Mouse (Mus musculus): ENCODE measurements around the gene Abcg1. TPM values are rescaled to one million over a fixed set of nuclear protein-coding genes. Genes with fewer than 3 reads are reported as not detected.
A peak's percentile ranks its signal among the peaks of the same experiment; 100 is the strongest.

The Abcg1 gene
- total RNA-seq, 2 experiments from 2014 or later: 69.6 to 73.1 TPM

DNA sequence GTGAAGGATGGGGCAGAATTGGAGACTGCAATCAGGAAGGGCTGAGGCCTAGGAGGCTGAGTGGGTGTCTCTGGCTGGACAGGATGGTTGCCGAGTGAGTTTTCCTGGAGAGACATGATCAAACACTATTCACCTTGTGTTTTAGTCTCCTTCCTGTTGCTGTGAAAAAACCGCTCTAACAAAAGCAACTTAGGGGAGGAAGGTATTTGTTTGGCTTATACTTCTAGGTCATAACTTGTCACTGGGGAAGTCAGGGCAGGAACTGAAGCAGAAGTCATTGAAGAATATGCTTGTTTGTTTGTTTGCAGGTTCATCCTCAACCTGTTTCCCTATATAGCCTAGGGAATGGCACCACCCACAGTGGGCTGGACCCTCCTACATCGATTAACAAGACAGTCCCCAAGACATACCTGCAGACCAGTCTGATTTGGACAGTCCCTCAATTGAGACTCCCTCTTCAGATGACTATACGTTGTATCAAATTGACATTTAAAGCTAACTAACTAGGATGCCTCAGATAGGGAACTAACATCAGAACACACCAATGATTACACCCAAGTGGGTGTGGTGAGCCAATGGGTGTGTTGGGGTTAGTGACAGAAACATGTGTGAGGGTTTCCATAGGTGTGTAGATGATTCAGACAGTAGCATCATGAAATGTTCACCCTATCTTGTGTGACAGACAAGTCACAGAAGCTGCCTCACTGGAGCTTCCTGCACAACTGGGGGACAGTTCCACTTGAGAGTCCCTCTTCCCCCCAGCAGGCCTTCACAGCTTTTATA is 25.0 kb downstream of the Abcg1 start:
- no peak for DNase-seq

DNA sequence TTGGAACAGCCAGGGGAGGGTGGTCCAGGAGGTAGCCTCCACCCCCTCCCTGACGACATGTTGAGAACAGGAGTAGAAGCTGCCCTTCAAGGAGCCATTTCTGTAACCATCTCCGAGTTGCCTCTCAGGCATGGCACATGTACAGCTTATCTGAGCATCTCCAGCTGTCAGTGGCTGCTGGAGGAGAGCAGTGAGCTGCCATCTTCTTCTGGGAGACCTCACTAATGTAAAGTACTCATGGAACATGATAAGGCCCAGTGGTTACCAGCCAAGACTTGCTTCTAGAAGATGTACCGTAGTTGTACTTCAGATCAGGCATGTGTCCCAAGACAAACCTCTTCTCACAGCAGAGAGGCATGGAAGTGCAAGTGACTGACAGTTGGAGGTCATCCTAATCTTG is 28.0 kb downstream of the Abcg1 start:
- DNase-seq: no peak

DNA sequence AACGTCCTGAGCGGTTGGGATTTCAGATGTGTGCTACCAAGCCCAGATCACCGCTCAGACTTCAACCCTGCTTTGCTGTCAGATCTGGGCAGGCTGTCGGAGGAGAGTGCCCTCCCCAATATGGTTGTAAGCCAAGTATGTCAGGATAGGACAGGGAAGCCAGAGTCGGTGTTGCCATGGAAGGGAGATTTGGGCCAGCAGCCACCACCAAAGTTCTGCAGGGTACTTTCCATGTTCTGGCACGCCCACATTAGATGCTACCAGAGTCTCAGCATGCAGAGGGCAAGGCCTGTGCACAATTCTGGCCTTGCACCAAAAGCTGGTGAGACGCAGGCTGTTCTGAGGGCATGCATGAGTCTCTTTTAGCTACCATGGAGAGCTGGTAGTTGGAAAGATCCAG is 28.7 kb downstream of the Abcg1 start:
- peak; percentile 43 to 48 for DNase-seq

DNA sequence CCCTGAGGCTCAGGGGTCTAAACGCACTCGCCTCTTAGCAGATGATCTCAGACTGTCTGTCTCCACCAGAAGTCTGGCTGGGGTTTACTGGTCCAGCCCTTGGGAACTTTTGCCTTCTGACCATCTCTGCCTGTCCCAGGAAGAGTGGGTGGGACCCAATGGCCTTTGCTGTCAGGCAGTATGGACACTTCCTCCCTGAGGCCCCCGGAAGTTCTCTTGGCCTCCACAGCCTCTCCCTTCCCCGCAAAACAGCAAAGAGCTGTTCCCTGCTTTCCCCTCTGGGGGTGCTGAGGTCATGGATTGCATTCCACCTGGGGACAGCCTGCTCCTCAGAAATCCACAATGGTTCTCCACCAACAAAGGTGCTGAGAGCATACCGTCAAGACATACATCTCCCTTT is 31.2 kb downstream of the Abcg1 start:
- no peak for DNase-seq

DNA sequence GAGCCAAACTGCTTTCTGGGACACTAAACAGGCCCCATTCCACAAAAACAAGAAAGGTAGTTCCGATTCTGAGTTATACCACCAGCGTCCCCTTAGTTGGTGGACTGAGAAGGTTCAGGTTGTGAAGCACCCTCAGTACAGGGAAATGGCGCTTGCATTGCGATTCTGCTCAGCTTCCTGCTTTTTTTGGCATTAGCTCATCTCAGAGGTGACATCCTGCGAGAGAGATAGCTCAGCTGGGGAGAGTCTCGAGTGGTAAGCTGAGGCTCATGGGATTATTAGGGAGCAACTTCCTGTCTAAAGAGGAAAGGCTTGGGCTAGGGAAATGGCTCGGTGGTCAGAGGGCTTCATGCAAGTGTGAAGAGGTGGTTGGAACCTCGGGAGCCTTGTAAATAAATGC is 32.4 kb downstream of the Abcg1 start:
- DNase-seq: no peak

DNA sequence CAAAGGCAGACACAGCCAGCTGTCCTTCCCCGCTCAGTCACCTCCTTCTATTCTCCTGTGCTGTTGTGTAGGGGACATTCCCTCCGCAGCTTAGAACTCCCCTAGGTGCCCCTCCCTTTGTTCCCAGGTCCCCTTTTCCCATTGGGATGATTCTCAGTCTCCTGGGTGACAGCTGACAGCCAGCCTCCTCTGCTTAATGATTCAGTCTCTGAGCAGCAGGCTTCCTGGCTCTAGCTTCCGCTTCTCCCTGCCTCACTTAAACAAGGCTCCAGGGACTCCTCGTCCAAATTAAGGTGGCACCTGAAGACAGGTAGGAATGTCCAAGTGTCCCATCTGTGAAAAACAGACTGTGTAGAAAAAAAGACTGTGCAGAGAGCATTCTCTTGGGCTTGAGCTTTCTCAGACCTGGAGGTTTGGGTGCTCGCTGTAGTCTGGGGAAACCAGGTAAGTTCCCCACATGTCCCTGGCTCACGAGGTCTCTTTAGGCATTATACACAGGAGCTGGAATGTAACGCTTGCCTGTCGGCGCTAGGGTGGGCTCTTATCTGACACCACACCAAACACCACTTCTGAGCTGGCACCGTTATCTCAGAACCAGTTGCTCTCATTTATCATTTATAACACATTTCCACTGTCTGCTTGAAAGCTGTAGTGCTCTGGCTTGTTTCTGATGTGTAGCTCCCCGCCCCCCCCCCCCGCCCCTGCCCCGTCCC is 33.7 kb downstream of the Abcg1 start:
- peak in 1 of 2 experiments; percentile 33 for DNase-seq

DNA sequence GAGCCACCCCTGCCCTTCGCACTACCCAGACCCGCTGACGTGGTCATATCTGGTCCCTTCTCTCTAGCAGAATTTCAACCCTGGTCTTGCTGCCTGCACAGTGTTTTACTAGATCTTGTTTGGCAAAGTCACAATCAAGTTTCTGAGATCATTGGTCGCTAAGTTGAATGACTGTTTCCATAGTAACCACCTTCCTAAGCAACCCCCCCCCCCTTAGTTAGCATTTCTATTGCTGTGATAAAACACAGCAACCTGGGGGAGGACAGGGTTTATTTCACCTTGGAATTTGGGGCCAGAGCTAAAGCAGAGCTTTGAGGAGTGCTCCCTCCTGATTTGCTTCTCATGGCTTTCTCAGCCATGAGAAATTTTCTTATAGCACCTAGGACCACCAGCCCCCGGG is 37.3 kb downstream of the Abcg1 start:
- no peak for DNase-seq

DNA sequence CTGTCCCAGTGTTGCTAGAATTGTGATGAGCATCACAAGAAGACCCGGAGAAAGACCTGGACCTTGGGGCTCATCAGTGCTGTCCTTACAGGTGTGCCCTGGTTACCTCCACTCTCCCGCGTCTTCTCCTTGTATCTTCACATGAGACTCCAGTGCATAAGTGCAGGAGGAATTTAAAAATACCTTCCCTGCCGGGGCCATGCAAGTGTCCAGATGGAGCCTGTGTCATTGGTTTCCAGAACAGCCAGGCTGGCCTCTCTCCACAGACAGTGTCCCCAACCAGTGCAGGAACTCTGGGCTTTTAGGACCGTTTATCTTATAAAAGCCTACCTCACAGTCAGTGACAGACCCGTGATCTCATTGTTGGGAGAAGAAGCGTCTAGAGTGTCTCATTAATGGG is 38.1 kb downstream of the Abcg1 start:
- no peak for DNase-seq

DNA sequence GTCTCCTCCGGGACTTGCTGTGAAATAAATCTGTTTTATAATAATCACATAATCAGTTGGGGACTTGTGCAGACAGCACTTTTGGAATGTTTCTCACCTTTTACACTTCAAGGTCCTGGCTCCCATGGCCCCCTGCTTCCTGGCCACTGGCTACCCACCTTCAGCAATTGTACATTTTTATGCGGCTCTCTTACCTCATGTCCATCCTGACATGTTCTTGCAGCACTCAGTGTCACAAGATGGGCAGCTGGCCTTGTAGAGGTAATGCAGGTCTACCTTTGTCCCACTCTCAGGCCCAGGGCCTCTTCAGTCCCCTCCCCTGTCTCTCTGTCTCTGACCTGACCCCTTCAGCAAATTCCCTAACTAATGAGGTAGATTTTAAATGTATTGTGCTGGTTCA is 39.4 kb downstream of the Abcg1 start:
- DNase-seq: no peak

DNA sequence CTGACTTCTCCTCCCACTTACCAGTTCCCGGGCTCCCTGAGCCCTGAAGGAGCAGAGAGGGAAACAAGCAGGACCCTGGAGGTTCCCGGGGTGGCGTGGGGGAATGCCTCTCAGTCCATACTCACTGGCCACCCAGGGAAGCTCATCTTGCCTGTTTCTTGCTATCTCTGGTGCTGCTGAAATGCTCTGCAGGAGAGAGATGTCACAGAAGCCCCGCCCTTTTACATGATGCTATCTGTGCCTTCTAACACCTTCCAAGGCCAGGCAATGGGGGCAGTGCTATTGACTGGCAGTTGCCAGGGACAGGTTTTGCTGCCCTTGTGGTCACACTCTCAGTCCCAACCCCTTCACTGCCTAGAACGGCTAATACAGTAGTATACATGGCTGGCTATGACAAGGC is 41.3 kb downstream of the Abcg1 start:
- no peak for DNase-seq

DNA sequence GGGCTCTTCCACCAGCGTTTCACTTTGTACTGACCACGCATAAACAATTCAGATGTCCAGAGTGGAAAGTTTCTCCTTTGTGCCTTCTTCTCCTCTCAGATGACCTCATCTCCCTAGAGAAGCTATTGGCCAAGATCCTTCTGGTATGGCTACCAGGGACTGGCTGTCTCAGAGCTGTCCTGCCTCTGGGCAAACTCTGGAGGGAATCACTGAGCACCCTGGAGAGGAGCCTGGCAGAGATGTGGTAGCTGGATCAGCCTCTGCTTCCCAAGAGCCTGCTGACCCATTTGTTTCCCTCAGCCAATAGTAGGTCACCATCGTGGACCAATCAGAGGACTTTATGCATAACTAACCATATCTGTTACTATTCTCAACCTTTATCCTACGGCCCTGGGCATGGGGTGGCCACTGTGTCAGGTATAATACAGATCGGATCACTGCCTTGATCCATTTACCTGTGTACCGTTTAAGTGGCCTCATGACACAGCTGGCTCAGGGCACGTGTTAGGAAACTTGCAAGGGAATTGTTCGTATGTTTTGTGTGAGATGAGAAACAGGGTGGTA is 45.6 kb downstream of the Abcg1 start:
- no peak for DNase-seq

DNA sequence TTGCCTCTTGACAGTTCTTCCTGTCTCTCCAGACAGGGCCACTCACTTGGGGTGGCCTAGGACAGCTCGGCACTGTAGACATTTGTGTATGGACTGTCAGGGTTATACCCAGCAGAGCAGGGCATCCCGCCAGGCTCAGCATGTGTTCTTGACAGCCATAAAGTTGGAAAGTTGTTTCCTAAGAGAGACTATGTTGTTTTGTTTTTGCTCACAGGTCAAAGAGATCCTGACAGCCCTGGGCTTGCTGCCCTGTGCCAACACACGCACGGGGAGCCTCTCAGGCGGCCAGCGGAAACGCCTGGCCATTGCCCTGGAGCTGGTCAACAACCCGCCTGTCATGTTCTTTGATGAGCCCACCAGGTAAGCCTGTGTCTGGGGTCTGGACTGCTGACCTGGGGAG is 46.3 kb downstream of the Abcg1 start:
- DNase-seq: no peak

DNA sequence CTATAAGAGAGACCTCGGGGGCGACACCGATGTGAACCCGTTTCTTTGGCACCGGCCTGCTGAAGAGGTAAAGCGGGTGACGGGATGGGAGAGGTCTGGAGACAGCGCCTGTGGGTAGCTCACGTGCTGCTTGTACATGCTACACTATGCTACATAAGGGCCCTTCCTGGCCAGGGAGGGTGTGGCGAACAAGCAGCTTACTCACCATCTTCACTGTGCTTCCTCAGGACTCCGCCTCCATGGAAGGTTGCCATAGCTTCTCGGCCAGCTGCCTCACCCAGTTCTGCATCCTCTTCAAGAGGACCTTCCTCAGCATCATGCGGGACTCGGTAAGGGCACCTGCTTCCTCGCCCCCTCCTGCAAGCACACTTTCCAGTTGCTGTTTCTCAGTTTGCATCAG is 50.9 kb downstream of the Abcg1 start:
- no peak for DNase-seq

DNA sequence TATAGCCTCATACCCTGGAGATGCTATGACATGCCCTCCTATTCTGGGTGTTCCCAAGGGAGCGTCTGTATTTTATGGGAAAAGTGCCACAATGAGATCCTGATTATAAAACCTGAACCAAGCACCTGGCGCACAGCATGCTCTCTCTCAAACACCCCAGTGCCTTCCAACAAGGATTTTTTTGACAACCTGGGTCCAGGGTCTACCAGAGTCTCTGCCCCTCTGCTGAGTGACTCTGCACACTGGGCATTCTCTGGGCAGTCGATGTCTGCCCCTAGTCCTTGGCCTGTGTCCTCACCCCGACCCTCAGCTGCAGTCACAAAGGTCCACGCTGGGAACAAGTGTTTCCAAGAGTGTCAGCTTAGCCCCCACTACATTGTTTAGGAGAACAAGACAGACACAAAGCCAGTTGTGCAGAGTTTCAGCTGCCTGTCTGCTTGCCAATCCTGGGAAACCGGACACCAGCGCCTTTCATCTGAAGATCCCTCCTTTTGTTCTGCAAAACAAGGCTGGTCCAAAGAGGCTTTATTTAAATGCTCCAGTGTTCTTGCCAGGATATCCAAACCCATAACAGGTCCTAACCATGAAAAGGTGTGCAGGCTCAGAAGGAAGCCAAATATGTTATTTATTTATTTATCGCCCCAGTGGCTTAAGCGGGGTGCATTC is 55.8 kb downstream of the Abcg1 start:
- DNase-seq: no peak

DNA sequence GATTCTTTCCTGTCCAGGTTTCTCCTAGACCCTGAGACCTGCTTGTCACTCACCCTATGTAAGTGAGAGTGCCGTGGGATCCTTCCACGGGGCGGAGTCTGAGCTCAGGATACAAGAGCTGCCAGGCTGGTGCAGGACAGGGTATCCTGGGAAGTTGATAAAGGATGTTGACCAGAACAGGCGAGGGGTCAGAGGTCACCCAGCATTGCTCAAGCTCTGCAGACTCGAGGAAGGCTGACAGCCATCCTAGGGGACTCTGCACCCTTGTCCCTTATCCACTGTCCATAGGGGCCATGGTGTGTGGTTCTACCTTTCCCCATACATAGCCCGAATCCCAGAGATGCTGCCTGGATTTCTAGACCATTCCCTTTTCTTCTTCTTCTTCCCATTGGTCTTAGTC is 58.6 kb downstream of the Abcg1 start:
- DNase-seq: no peak

DNA sequence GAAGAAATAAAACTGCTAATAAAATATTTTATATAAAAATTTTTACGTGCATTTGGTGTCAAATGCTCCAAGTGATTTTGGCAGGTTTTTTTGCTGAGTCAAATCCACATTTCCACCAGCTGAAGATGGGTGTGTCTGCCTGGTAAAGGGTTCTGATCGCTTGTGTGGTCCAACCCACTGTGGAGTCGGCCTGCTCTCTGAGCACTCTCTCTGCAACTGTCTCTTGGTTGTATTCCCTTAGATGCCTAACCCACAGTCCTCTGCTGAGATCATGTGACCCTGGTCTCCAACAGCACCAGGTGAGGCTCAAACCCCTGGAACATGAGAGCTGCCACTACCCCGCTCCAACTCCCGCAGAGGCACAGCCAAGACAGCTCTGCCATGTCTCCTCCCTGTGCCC is 60.5 kb downstream of the Abcg1 start:
- no peak for DNase-seq

DNA sequence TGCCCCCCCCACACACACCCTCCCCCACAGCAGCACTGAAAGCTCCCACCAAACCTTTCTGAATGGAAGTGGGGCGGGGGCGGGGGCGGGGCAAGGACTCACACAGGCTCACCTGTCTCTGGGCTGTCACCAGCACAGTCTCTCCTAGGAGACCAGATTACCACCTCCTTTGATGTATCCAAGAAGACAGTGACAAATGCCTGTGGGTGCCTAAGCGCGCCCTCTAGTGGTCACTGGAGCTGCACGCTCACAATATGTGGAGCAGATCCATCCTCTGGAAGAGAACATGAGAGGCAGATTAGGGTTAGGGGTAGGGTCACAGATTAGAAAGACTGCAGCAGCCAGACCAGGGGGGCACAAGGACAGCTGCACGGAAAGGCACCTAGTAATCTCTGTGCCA is 62.0 kb downstream of the Abcg1 start:
- DNase-seq: peak; percentile 73 to 76

DNA sequence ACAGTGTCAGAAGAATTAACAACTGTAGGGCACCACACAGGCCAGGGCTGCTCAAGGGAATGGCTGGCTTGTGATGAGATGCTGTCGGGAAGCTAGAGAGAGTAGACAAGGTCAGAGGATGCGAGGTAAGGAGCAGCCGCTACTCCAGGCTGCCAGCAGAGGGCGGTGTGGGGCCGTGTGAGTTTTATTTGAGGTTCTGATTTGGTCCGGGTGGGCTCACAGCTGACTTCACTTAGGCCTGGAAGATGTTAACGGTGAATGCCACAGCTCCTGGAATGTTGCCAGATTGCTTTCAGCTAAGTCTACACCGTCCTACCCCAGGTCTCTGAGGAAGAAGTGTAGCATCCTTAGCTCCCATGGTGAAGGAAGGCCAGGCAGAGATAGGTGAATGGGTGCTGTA is 64.5 kb downstream of the Abcg1 start:
- DNase-seq: peak; percentile 29 to 36

DNA sequence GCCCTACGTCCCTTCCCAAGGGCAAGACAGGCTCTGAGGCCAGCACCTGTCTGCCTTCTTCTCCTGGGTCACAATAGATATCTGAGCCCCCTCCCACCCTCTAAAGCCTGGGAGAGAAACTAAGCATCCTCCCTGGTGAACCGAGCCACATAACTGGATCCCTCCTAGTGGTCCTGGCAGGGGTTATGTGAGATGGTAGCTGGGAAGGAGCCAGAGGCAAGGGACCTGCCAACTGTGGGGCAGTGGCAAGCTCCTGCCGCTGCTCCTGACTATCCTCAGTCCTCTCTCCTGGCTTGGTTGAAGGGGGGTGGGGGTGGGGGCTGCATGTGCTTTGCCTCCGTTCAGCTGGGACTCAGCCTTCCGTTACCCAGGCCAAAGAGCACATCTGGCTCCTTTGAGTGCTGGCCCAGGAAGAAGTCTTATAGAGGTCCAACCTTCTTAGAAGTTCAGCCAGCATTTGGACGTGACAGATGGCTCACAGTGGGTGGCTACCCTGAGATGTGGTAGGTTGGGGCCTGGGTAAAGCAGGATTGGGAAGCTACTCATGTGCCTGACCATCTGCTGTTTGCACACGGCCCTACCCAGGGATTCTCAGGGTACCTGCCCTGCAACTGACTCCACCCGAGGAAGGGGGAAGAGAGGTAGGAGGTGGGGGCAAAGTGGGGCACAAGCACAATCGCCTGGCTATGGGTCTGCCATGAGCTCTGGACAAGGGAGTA is 68.2 kb downstream of the Abcg1 start:
- DNase-seq: no peak

DNA sequence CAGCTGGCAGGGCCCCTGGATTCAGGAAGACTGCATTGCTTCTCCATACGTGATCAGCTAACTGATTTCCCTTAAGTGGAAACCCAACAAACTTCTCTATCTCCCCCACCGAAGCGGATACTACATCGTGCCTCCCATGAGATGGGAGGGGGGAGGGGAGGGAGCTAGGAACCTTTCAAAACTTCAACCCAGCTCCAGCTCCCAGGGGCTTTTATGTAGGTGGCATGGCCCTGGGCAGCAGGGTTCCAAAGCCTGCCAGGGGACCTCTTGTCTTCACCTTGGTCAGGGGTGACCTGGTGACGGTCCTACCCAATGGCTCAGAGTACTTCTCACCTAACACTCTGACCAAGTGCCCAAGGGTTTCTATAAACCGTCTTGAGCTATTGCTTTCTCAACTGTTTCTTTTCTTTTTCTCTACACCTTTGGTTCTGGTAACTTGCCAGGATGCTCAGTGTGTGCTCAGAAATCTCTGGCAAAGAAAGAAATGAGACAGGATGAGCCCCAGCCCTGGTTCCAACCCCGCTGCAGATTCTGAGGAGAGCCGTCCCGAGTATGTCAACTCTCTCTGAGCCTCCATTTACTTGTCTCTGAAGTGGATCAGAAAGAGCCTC is 71.3 kb downstream of the Abcg1 start:
- DNase-seq: no peak

DNA sequence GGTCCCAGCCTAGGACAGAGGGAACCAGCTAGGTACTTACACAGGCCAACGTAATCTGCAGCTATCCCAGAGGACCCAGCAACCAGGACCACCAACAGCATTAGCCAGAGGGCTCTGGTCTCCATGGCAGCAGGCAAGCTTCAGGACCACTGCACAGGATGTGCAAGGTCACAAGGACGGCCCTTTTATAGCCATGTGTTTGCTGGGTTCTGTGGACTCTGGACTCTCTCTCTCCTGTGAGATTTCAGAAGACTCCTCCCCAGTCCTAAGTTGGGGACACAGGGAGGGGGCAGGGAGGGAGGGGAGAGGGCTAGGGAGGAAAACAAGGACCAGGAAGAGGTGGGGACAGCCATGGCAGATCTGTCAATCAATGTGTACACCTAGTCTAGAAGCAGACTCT is 72.0 kb downstream of the Abcg1 start, which contains the start of gene Tff3:
Gene Tff3 (minus strand): TSS at position 195 of the 400 bp plus-strand sequence.
- no peak for DNase-seq

DNA sequence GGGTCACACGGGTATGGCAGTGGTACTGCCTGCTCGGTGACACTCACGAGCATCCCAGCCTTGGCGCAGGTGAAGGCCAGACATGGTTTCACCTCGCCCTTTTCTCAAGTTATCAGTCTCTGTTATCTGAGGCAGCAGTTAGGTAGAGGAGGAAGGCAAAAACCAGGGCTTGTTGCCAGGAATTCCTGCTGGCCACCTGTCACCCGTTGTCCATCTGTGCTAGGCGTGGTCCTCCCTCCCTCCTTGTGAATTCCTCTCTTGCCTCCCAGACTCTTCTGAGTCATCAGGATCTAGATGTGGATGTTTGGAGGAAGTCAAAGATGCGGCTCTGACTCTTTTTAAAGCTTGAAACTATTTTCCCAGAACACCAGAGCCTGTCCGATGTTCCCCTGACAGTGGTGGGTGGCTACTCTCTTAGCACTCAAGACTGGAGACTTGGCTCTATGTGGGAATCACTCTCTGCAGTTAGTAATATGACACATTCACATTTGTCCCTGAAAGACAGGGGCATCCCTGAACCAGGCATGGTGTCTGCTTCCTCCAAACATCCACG is 73.9 kb downstream of the Abcg1 start:
- DNase-seq: no peak

All from layer of hippocampus, postnatal 36 days (tissue).